Mouse (Mus musculus): ENCODE results near the gene Gm11541. TPM values are rescaled to one million over a fixed set of nuclear protein-coding genes. Genes with fewer than 3 reads are reported as not detected.
A peak's percentile ranks its signal among the peaks of the same experiment; 100 is the strongest.

Gene Gm11541
- polyA plus RNA-seq, 1 experiment from 2014 or later = 0.69 TPM

DNA sequence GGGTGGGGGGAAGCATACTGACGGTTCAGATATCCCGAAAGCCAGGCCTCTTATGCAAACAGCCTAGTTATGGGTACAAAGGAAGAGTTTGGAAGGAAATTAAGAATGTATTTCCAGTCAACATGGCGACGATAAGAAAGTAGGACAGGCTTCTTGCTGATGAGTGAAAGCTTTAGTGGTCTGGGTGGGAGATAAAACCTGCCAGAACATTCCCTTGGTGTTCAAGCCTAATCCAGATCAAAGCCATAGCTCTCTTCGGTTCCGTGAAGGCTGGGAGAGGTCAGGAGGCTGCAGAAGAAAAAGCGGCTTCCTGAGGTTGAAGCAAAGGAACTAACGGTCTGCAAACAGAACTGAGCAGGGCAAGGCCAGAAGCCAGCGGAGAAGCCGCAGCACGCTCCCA is 12.9 kb upstream of the Gm11541 start:
- Histone ChIP-seq H3K9me3 (ENCODE audit: low read length) (no peaks in the 10 kb centered on the region), H3K36me3 (ENCODE audit: insufficient read depth, low read length) (no peaks in the 10 kb centered on the region), H3K9ac (replicated peaks; ENCODE audit: low read depth) (no peak overlapping the region), H3K27me3 (replicated peaks; ENCODE audit: insufficient read depth, low read length) (no peaks in the 10 kb centered on the region), H3K4me2 (replicated peaks; ENCODE audit: low read depth, low read length) (peak overlapping the region; percentile 8; the same call in 1 of the 2 replicates), H3K27ac (ENCODE audit: low read length) (no peak overlapping the region), H3K4me3 (ENCODE audit: low read depth, low read length) (no peak overlapping the region), H3K4me1 (ENCODE audit: insufficient read depth, low read depth, low read length) (no peaks in the 10 kb centered on the region)
- 23% methylated on average over 11 of the region's 11 CpGs for WGBS
- TF ChIP-seq EP300 (IDR thresholded peaks at IDR 0.05) (no peak), CTCF (IDR thresholded peaks at IDR 0.05) (no peak)
- ATAC-seq (no peak), DNase-seq (ENCODE audit: low spot score) (no peak)

GRCm38 (mm10) chr11:94716754-94717153 is 12.5 kb upstream of the Gm11541 start:
- WGBS = 9% methylated on average over 9 of the region's 9 CpGs
- Histone ChIP-seq H3K4me2 (replicated peaks; ENCODE audit: low read depth, low read length) (0 out of 2 replicates have a peak overlapping the region, but pooled peaks have one; percentile 8), H3K27ac (ENCODE audit: low read length) (no peak overlapping the region), H3K4me3 (ENCODE audit: low read depth, low read length) (no peak overlapping the region), H3K27me3 (replicated peaks; ENCODE audit: insufficient read depth, low read length) (no peaks in the 10 kb centered on the region), H3K36me3 (ENCODE audit: insufficient read depth, low read length) (no peaks in the 10 kb centered on the region), H3K9me3 (ENCODE audit: low read length) (no peaks in the 10 kb centered on the region), H3K9ac (replicated peaks; ENCODE audit: low read depth) (no peak overlapping the region), H3K4me1 (ENCODE audit: insufficient read depth, low read depth, low read length) (no peaks in the 10 kb centered on the region)
- peak; percentile 74 for ATAC-seq
- peak; percentile 74 for DNase-seq (ENCODE audit: low spot score)
- TF ChIP-seq CTCF (IDR thresholded peaks at IDR 0.05) (peak; percentile 69), EP300 (IDR thresholded peaks at IDR 0.05) (no peak)

DNA sequence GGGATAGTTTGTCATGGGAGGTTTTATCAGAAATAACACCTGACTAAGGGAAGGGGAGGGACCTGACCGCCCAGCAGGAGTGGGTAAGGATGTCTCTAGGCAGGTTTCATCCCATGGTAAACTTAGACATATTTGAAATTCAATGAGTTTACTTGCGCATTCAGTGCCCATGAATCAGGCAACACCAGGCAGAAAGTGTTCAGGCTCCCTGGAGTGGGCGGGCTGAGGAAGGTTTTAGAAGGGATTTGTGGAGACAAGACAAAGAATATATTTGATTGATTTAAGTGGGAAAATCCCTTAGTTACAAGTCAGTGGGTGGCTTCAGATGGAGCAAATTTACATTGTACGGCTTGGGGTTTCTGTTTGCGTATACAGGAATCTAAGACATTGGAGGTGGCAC is 11.3 kb upstream of the Gm11541 start:
- TF ChIP-seq EP300 (IDR thresholded peaks at IDR 0.05) (no peak), CTCF (IDR thresholded peaks at IDR 0.05) (no peak)
- Histone ChIP-seq H3K4me2 (replicated peaks; ENCODE audit: low read depth, low read length) (no peak overlapping the region), H3K4me3 (ENCODE audit: low read depth, low read length) (no peak overlapping the region), H3K36me3 (ENCODE audit: insufficient read depth, low read length) (no peaks in the 10 kb centered on the region), H3K4me1 (ENCODE audit: insufficient read depth, low read depth, low read length) (no peaks in the 10 kb centered on the region), H3K9me3 (ENCODE audit: low read length) (no peaks in the 10 kb centered on the region), H3K27me3 (replicated peaks; ENCODE audit: insufficient read depth, low read length) (no peaks in the 10 kb centered on the region), H3K27ac (ENCODE audit: low read length) (no peak overlapping the region), H3K9ac (replicated peaks; ENCODE audit: low read depth) (no peak overlapping the region)
- DNase-seq (ENCODE audit: low spot score) = no peak
- ATAC-seq = no peak
- WGBS = 82% methylated on average over 5 of the region's 5 CpGs

GRCm38 (mm10) chr11:94713246-94713860 is 9.1 kb upstream of the Gm11541 start:
- Histone ChIP-seq H3K27ac (ENCODE audit: low read length) (no peak overlapping the region), H3K4me1 (ENCODE audit: insufficient read depth, low read depth, low read length) (no peaks in the 10 kb centered on the region), H3K9ac (replicated peaks; ENCODE audit: low read depth) (no peak overlapping the region), H3K27me3 (replicated peaks; ENCODE audit: insufficient read depth, low read length) (no peaks in the 10 kb centered on the region), H3K36me3 (ENCODE audit: insufficient read depth, low read length) (no peaks in the 10 kb centered on the region), H3K9me3 (ENCODE audit: low read length) (no peaks in the 10 kb centered on the region), H3K4me2 (replicated peaks; ENCODE audit: low read depth, low read length) (no peak overlapping the region), H3K4me3 (ENCODE audit: low read depth, low read length) (no peak overlapping the region)
- ATAC-seq = peak; percentile 83
- peak; percentile 67 for DNase-seq (ENCODE audit: low spot score)
- peak; percentile 43 for TF ChIP-seq EP300 (IDR thresholded peaks at IDR 0.05)
- TF ChIP-seq CTCF (IDR thresholded peaks at IDR 0.05) = peak; percentile 22
- WGBS = 26% methylated on average over 11 of the region's 11 CpGs

- Histone ChIP-seq H3K36me3 (ENCODE audit: insufficient read depth, low read length) (no peaks in the 10 kb centered on the region), H3K27me3 (replicated peaks; ENCODE audit: insufficient read depth, low read length) (no peaks in the 10 kb centered on the region), H3K9ac (replicated peaks; ENCODE audit: low read depth) (no peak overlapping the region), H3K27ac (ENCODE audit: low read length) (no peak overlapping the region), H3K4me3 (ENCODE audit: low read depth, low read length) (no peak overlapping the region), H3K4me1 (ENCODE audit: insufficient read depth, low read depth, low read length) (no peaks in the 10 kb centered on the region), H3K4me2 (replicated peaks; ENCODE audit: low read depth, low read length) (no peak overlapping the region), H3K9me3 (ENCODE audit: low read length) (no peaks in the 10 kb centered on the region)
- WGBS = 37% methylated on average over 7 of the region's 7 CpGs
- ATAC-seq (no peak), DNase-seq (ENCODE audit: low spot score) (peak; percentile 48)
- TF ChIP-seq EP300 (IDR thresholded peaks at IDR 0.05) (no peak), CTCF (IDR thresholded peaks at IDR 0.05) (peak; percentile 55)
Measured at GRCm38 (mm10) chr11:94704020-94704419, 279 bp downstream of the Gm11541 start.

DNA sequence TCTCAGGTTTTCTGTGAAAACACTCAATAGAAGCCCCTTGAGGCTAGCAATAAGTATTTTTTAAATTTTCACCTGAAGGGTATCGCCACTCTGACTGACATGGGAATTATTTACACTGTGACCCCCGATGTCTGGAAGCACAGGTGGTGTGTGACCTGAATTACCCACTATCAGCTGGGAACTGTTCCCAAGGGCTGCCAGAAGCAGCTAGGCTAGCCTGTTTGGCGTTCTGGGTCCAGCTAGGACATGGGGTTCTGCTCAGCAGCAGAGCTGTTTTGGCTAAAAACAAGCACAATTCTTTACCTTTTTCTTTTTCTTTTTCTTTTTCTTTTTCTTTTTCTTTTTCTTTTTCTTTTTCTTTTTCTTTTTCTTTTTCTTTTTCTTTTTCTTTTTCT is 2.1 kb downstream of the Gm11541 start:
- Histone ChIP-seq H3K9ac (replicated peaks; ENCODE audit: low read depth) (no peak overlapping the region), H3K27ac (ENCODE audit: low read length) (no peak overlapping the region)
- WGBS = 17% methylated on average over 3 of the region's 3 CpGs

More for the DNA sequence above, 2.1 kb downstream of the Gm11541 start:
- DNase-seq (ENCODE audit: low spot score) (no peak), ATAC-seq (no peak)
- no peaks in the 10 kb centered on the region for H3K9me3 ChIP-seq (ENCODE audit: low read length)
- H3K27me3 ChIP-seq (replicated peaks; ENCODE audit: insufficient read depth, low read length) = no peaks in the 10 kb centered on the region
- H3K4me1 ChIP-seq (ENCODE audit: insufficient read depth, low read depth, low read length) = no peaks in the 10 kb centered on the region
- H3K36me3 ChIP-seq (ENCODE audit: insufficient read depth, low read length) = no peaks in the 10 kb centered on the region
- no peak overlapping the region for H3K4me3 ChIP-seq (ENCODE audit: low read depth, low read length)
- TF ChIP-seq CTCF (IDR thresholded peaks at IDR 0.05) = no peak
- no peak for TF ChIP-seq EP300 (IDR thresholded peaks at IDR 0.05)
- no peak overlapping the region for H3K4me2 ChIP-seq (replicated peaks; ENCODE audit: low read depth, low read length)

All from lung, postnatal 0 days (tissue).